Mouse (Mus musculus) bone marrow, adult 2 months (tissue): ENCODE data around the gene Ncapg2.

Experiments
- CTCF ChIP-seq: fragments of 200-500 bp; IDR thresholded peaks from 2 replicates; pipeline ENCODE4 v1.5.1; 2011; ENCODE audit warnings: low read length, control low read depth; ENCODE audit not compliant: control insufficient read depth, insufficient read depth
- POLR2A ChIP-seq: fragments of 200-500 bp; IDR thresholded peaks from 2 replicates; pipeline ENCODE4 v1.6.1; 2011; ENCODE audit warnings: low read depth, mild to moderate bottlenecking, control low read depth, low read length, borderline replicate concordance; ENCODE audit not compliant: control insufficient read depth

- TF ChIP-seq CTCF (no peak), POLR2A (no peak)
These were observed 10.9 kb upstream of the Ncapg2 start for GRCm38 (mm10) chr12:116394327-116394726.
